Mouse (Mus musculus) brown adipose tissue, adult 24 weeks (tissue): Measurements from ENCODE around the gene 2900011O08Rik. TPM values are rescaled to one million over a fixed set of nuclear protein-coding genes. Genes with fewer than 3 reads are reported as not detected.
"Not testable (repeated sequence)": the region's sequence is repeated elsewhere in the genome, so short reads cannot be mapped to it uniquely, and the experiment has no call there.

Experiments
- H3K27ac ChIP-seq: fragments of 200-500 bp; replicated peaks from 2 replicates; pipeline ENCODE4 v1.5.1; 2012; ENCODE audit warnings: low read depth, mild to moderate bottlenecking, low read length
- H3K4me1 ChIP-seq: fragments of 200-500 bp; 2 replicates; pipeline ENCODE4 v1.6.1; 2012; ENCODE audit warnings: low read length, mixed read lengths; ENCODE audit not compliant: control insufficient read depth, insufficient read depth, insufficient read length
- H3K4me3 ChIP-seq: fragments of 200-500 bp; 2 replicates; pipeline ENCODE4 v1.5.1; 2012; ENCODE audit warnings: low read depth, mild to moderate bottlenecking, low read length, moderate library complexity; ENCODE audit not compliant: insufficient read depth
- polyA plus RNA-seq: library from polyadenylated mRNA; stranded (reverse); fragments of >200 nt; gene quantifications from 2 replicates; pipeline ENCODE4 v1.2.4, GENCODE M21; 2012; ENCODE audit not compliant: missing spikeins, insufficient read depth, insufficient read length

2900011O08Rik gene
- polyA plus RNA-seq, result not detected in 2 replicates

DNA sequence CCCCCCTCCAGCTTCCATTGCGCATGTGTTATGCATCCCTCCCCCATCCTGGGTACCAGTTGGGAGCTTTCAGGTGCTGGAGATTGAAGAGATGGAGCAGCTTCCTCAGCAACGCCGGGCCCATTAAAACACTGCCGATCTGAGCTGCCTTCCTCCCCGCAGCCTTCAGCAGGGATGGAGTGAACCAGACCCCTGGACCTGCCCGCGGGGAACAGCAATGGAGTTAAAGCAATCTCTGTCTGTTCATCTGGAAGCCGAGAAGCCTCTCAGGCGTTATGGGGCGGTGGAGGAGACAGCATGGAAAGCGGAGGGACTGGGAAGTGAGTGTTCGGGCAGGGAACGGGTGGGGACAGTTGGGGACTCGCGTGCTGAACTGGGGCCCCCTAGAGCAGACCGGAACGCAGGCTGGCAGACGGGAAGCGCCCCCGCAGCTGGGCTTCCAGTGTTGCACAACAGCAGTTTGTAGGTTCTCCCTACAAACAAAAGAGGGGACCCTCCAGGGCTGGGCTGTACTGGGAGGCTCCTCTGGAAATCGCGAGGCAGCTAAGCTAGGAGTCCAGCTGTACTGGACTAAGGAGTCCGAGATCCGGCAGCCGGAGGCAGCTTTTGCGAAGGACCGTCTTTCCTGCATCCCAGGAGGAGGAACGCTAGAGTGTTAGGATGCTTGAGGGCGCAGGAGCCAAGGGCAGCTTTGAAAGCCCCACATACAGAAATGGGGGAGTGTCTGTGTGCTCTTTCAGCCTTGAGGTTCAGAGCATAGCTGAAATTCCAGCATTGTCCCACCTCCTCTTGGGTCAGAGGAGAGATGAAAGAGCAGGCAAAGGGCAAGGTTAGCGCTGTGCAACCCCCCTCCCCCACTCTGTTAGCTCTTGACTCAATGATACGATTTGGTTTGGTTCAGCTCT is at the start of gene 2900011O08Rik, which contains the start of gene Ifitm7:
Gene 2900011O08Rik, plus strand, starts transcription at position 31 of the 905 bp plus-strand sequence.
Gene Ifitm7, minus strand, starts transcription at position 315 of the 905 bp plus-strand sequence.
- peak within 1 kb of the TSS; percentile 9; the same call in 1 of the 2 replicates for H3K4me3 ChIP-seq
- no peaks in the 10 kb centered on the region for H3K4me1 ChIP-seq
- no peak within 1 kb of the TSS for H3K27ac ChIP-seq

DNA sequence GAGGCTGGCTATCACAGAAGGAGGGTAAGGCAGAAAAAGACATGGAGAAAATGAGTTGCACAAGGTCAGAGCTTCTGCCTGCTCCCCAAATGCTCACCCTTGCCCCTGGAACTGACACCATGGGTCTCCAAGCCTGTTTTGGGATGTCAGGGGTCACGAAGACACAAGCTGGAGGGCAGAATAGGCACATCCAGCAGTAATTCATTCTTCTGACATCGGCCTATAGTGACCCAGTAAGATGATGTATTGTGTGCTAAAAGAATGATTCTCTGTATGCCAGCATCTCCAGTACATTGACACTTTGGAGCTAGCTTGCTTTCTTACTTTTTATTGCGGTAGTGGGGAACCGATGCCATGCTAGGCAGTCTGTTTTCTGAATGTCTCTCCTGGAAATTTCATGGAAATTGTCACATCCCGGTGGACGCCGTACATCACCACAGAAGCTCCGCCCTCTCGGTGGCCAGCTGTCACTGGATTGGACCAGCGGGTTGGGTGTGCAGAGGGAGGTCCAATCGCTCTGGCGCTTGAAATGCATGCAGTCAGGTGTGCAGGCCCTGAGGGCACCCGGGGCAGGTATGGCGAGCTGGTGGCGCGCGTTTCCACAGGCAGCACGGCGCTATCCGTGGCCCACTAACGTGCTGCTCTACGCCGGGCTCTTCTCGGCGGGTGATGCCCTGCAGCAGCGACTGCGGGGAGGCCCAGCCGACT is 46.1 kb upstream of the 2900011O08Rik start:
- Histone ChIP-seq H3K27ac (no peak overlapping the region), H3K4me1 (peaks cover 4% of the 10 kb centered on the region; the same call in 1 of the 2 replicates), H3K4me3 (peak overlapping the region; percentile 36)

DNA sequence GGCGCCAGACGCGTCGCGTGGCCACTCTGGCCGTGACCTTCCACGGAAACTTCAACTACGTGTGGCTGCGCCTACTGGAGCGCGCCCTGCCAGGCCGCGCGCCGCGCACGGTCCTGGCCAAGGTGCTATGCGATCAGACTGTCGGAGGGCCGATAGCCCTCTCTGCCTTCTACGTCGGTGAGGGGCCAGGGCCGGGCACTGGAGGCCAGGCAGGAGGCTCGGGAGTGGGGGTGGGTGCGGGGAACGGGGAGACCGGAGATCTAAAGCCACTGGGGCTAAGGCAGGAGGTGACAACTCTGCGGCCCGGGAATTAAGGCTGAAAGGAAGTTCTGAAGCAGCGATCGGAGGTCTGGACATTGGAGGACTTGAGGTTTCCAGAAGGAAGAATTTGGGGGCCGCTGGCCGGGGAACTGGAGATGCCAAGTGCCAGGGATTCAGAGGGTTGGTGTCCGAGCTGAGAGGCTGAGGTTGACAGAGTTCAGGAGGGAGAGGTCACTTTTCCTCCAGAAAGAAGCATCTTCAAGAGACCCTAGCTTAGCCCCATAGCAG is 45.5 kb upstream of the 2900011O08Rik start:
- H3K4me3 ChIP-seq, result peak overlapping the region; percentile 36
- no peak overlapping the region for H3K27ac ChIP-seq
- peaks cover 4% of the 10 kb centered on the region; the same call in 1 of the 2 replicates for H3K4me1 ChIP-seq

DNA sequence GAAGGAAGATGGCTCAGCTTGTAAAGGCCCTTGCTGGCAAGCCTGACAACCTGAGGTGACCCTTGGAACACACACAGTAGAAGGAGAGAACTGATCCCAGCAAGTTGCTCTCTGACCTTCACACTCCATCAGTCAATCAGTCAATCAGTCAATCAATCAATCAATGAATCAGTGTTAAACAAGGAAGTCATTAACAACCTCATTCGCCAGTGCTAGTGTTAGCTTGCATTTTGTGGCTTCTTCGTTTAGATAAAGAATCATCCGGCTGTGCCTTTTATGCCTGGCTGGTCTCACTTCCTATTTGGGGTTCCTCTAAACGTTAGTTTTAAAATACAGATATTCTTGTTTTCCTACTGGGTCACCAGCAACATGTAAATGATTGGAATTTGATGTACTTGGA is 42.2 kb upstream of the 2900011O08Rik start:
- H3K4me3 ChIP-seq, result no peak overlapping the region
- no peak overlapping the region for H3K27ac ChIP-seq
- peaks cover 4% of the 10 kb centered on the region; the same call in 1 of the 2 replicates for H3K4me1 ChIP-seq

DNA sequence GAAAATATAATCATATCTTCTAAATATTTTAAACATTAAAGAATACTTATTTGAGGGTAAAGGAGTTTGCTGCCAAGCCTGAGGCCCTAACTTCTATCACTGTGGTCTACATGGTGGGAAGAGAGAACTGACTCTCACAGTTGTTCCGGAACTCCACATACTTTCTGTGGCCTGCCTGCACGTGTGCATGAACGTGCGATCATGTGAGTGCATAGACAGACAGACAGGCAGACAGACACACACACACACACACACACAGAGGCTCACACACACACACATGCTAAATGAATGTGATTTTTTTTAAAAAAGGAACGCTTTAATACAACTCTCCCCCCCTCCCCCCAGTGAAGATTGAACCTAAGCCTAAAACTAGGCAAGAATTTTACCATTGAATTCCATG is 41.7 kb upstream of the 2900011O08Rik start:
- Histone ChIP-seq H3K4me1 (peaks cover 4% of the 10 kb centered on the region; the same call in 1 of the 2 replicates), H3K4me3 (no peak overlapping the region), H3K27ac (no peak overlapping the region)

DNA sequence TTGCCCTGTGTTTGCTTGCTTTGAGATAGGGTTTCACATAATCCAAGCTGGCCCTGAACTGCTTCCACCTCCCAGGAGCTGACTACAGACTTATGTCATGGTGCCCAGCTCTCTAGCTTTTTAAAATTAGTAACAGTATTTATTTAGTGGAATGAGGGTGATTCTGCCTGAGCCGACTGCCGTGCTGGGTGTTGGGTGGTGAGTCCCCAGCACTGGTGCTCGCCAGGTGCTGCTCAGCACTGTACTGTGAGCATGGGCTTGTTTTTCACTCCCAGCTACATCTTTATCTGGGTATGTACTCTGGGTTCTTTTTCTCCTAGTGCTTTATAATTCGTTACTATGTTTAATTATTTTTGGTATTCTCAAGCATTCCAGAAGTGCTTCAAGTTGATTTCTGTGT is 41.3 kb upstream of the 2900011O08Rik start:
- no peak overlapping the region for H3K4me3 ChIP-seq
- peaks cover 4% of the 10 kb centered on the region; the same call in 1 of the 2 replicates for H3K4me1 ChIP-seq
- no peak overlapping the region for H3K27ac ChIP-seq

DNA sequence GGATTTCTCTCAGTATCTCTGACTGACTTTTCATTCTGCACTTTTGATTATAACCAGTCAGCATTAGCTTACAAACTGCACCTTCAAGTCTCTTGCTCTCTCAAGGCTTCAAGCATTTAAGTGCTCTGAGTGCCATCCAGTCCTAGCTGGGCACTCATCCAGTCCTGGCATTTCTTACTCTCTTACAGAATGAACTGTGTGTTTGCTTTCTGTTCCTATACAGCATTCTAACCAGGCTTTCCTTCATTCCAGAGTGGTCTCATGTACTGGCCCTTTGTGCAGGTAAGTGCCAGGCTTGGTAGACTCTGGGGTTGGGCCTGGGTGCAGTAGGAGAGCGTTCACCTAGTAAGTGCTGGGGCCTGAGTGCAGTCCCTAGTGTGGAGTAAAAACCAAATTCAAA is 40.1 kb upstream of the 2900011O08Rik start:
- H3K4me3 ChIP-seq, result no peak overlapping the region
- H3K27ac ChIP-seq, result no peak overlapping the region
- no peaks in the 10 kb centered on the region for H3K4me1 ChIP-seq

DNA sequence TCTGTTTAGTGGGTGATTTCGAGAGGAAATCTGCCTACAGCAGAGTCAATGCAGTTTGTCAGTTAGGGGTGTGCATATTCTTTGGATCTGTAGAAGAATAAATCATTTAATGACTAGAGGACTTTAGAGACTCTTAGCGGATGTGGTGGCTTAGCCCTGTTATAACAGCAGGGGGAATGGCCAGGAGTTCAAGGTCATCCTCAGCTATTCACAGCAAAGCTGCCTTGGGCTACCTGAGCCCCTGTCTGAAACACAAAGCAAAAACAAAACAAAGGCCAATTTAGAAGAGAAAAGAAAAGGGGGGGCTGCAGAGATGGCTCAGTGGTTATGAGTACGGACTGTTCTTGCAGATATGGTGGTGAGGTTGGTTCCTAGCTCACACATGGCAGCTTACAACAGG is 35.2 kb upstream of the 2900011O08Rik start:
- Histone ChIP-seq H3K4me1 (no peaks in the 10 kb centered on the region), H3K27ac (no peak overlapping the region), H3K4me3 (no peak overlapping the region)

DNA sequence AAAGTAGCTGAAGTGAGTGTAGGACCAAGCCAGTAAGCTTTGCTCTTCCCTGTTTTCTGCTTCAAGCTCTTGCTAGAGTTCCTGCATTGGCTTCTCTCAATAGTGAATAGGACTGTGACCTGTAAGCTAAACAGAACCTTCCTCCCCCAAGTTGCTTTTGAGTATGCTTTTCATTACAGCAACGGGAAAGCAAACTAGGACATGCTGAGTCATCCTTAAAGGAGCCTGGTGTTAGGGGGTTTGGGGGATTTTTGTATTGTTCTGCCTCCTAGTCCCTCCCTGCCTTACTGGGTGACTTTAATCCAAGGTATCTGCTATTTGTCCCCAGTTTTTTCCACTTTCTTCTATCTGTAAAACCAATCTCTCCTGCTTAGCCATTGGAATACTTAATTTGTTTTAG is 24.4 kb upstream of the 2900011O08Rik start:
- Histone ChIP-seq H3K4me1 (no peaks in the 10 kb centered on the region), H3K27ac (no peak overlapping the region), H3K4me3 (no peak overlapping the region)

DNA sequence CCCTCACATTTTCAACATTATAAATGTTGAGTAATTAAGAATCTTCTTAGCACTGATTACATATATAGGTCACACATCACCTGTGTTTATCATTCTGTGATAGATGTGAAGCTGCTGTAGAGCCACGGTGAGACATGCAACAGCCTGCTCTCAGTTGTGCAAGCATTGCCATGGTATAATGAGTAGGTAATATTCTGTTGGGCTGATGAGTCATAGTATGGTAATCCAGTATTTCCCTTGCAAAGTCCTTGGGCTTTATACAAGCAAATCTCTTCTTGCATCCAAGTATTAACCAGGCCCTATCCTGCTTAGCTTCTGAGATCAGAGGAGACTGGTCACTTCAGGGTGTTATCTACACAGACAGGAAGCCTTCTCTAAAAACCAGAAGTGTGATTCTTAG is 17.3 kb upstream of the 2900011O08Rik start:
- Histone ChIP-seq H3K4me1 (no peaks in the 10 kb centered on the region), H3K27ac (no peak overlapping the region), H3K4me3 (no peak overlapping the region)

DNA sequence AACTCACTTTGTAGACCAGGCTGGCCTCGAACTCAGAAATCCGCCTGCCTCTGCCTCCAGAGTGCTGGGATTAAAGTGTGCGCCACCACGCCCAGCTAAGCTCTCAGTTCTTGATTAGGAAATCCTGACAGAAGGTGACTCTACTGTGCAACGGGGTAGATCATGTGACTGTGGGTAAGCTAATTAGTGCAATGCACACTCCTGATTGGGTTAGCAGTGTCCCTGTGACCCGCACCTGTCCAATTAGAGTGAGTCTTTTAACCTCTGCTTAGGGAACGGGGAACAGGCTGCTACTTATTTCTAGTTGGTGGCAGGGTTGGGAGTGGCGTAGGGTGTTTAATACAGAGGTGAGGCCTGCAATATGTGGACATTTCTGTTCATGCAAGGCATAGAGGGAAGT is 14.4 kb upstream of the 2900011O08Rik start:
- no peak overlapping the region for H3K27ac ChIP-seq
- H3K4me1 ChIP-seq, result no peaks in the 10 kb centered on the region
- H3K4me3 ChIP-seq, result no peak overlapping the region

DNA sequence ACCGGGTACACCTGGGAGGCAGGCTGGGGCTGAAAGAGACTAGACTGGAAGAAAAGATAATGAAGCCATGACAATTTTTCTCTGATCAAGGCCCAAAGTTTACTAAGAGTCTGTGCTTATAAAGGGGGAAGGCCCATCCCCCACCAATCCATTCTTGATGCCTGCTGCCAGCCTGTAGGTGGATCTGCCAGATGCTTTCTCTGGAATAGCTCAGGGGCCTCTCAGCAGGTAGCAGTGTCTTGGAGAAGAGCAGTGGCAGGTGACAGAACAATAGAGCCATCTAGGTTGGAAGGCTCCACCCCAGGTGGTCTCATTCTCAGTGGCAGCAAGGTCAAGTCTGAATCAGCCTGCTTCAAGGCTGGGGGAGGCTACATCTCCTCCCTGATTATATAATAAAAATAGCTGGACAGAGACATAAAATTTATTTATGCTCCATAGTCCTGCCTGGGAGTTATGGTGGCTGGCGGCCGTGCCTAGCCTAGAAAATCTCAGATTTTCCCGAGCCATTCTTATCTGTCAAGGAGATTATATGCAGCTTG is 10.0 kb upstream of the 2900011O08Rik start:
- H3K27ac ChIP-seq, H3K4me3 ChIP-seq, H3K4me1 ChIP-seq: not testable (repeated sequence)

DNA sequence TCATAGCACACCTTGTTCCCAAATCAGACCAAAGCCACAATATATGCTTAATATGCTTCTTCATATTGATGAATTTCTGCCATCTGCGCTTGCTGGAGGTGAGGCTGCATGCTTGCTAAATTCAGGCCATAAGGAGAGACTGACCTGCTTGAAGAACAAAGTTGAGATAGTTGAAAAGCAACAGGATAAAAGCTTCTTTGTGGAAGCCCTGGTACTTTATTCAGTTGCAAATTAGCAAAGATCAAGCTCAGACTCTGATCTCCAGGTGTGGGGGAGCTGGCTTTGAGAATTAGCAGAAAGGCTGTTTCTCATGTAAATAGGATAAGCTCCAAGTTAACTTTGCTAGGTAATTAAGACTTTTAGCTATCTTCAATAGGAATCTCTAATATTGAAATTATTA is 9.4 kb upstream of the 2900011O08Rik start:
- H3K27ac ChIP-seq, H3K4me1 ChIP-seq: not testable (repeated sequence)

DNA sequence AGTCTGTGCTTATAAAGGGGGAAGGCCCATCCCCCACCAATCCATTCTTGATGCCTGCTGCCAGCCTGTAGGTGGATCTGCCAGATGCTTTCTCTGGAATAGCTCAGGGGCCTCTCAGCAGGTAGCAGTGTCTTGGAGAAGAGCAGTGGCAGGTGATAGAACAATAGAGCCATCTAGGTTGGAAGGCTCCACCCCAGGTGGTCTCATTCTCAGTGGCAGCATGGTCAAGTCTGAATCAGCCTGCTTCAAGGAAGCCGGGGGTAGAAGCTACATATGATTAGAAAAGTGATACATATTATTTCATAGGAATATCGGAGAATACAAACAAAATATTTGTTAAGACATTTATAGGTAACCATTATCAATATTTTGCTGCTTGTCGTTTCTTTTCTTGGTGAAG is 4.7 kb upstream of the 2900011O08Rik start:
- not testable (repeated sequence) for H3K27ac ChIP-seq, H3K4me3 ChIP-seq, H3K4me1 ChIP-seq

More for the DNA sequence above, 9.4 kb upstream of the 2900011O08Rik start:
- H3K4me3 ChIP-seq, result not testable (repeated sequence)

DNA sequence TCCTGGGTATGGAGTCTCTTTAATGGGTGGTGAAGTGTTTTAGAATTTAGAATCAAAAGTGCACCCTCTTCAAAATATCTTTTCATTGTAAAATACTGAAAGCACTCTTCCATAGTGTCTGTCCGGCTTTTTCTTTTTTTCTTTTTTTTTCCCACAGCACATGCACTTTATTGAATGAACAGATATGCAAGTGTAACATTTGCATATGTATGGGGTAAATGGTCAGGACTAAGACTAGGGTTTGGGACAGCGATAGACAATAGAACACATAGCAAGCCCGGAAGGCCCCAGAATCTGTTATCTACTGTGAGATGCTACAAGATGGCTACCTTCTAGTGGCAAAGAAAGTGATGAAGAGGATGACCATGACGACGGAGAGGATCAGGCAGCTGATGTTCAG is 3.2 kb upstream of the 2900011O08Rik start:
- no peak overlapping the region for H3K27ac ChIP-seq
- no peaks in the 10 kb centered on the region for H3K4me1 ChIP-seq
- H3K4me3 ChIP-seq, result no peak overlapping the region
